Mouse (Mus musculus) heart, adult 2 months (tissue): ENCODE data around the gene Msl1. TPM values are rescaled to one million over a fixed set of nuclear protein-coding genes. Genes with fewer than 3 reads are reported as not detected.

Experiments
- DNase-seq, 2 experiments: peaks; one replicate each; pipeline ENCODE4 v3.0.0; 2021
- H3K27ac ChIP-seq: fragments of 200-600 bp; 2 replicates; pipeline ENCODE4 v1.8.1; 2022
- H3K27me3 ChIP-seq: fragments of 200-500 bp; 2 replicates; pipeline ENCODE4 v1.6.1; 2012; ENCODE audit warnings: mild to moderate bottlenecking, low read length, inconsistent platforms, mixed read lengths; ENCODE audit not compliant: control insufficient read depth, insufficient read depth
- H3K36me3 ChIP-seq: fragments of 200-500 bp; 2 replicates; pipeline ENCODE4 v1.6.1; 2012; ENCODE audit warnings: low read length, inconsistent platforms; ENCODE audit not compliant: control insufficient read depth, insufficient read depth
- H3K4me1 ChIP-seq: fragments of 200-500 bp; 2 replicates; pipeline ENCODE4 v1.6.1; 2011; ENCODE audit warnings: low read length; ENCODE audit not compliant: control insufficient read depth, insufficient read depth
- H3K4me3 ChIP-seq: fragments of 200-600 bp; 2 replicates; pipeline ENCODE4 v1.8.1; 2022
- H3K79me2 ChIP-seq: fragments of 200-500 bp; replicated peaks from 2 replicates; pipeline ENCODE4 v1.6.1; 2012; ENCODE audit warnings: mild to moderate bottlenecking, inconsistent platforms, low read length, moderate library complexity, mixed read lengths; ENCODE audit not compliant: control insufficient read depth, insufficient read depth
- H3K9ac ChIP-seq: fragments of 200-500 bp; 2 replicates; pipeline ENCODE4 v1.6.1; 2012; ENCODE audit warnings: low read depth, mild to moderate bottlenecking, control low read depth, inconsistent platforms, low read length, mixed read lengths
- CTCF ChIP-seq: fragments of 200-600 bp; IDR thresholded peaks from 2 replicates; pipeline ENCODE4 v1.8.1; 2022; ENCODE audit warnings: antibody characterized with exemption, mild to moderate bottlenecking, moderate library complexity
- EP300 ChIP-seq: fragments of 200-500 bp; IDR thresholded peaks from 2 replicates; pipeline ENCODE4 v1.6.1; 2011; ENCODE audit warnings: low read depth, low read length, control low read depth; ENCODE audit not compliant: insufficient read depth
- POLR2A ChIP-seq: fragments of 200-500 bp; IDR thresholded peaks from 2 replicates; pipeline ENCODE4 v1.6.1; 2011; ENCODE audit warnings: mild to moderate bottlenecking, low read depth, low read length, control low read depth; ENCODE audit not compliant: insufficient read depth
- WGBS: fragments of 180-500 bp; shearing (Covaris S2); methylation state at CpG from one replicate; pipeline ENCODE4 v1.1.7; 2018; 5-methylcytosine and 5-hydroxymethylcytosine counted together
- intact Hi-C: fragments of 180-260 bp; cut with DNase I; formaldehyde crosslinking; loops from one replicate; pipeline ENCODE4 v1.15.1; 2025
- polyA plus RNA-seq: library from polyadenylated mRNA; depleted of rRNA; stranded (reverse); fragments of >200 nt; gene quantifications from 2 replicates; pipeline ENCODE4 v1.2.3, GENCODE M21; 2012
- total RNA-seq, 2 experiments: library from RNA; stranded (reverse); gene quantifications; 2 replicates each; pipeline ENCODE4 v1.2.3; 2021

Msl1 gene
- total and polyA plus RNA-seq, 3 experiments, result 21.9 to 75.3 (median 68.9) TPM

GRCm38 (mm10) chr11:98748506-98749416, 46.6 kb upstream of the Msl1 start:
- Histone ChIP-seq H3K36me3 (peaks cover 5% of the 10 kb centered on the region; the same call in 1 of the 2 replicates), H3K4me1 (peaks cover 55% of the 10 kb centered on the region), H3K9ac (no peak overlapping the region), H3K79me2 (peaks cover 6% of the 10 kb centered on the region), H3K27ac (peak overlapping the region; percentile 77), H3K27me3 (no peaks in the 10 kb centered on the region), H3K4me3 (no peak overlapping the region; the same call in 1 of the 2 replicates)
- TF ChIP-seq CTCF (peak; percentile 42), POLR2A (no peak)
- intact Hi-C loops, result no loop called here
- peak; percentile 37 to 46 for DNase-seq
- WGBS, result 23% methylated on average over 15 of the region's 15 CpGs

GRCm38 (mm10) chr11:98749716-98750115, 45.6 kb upstream of the Msl1 start:
- Histone ChIP-seq H3K27me3 (no peaks in the 10 kb centered on the region), H3K4me1 (peaks cover 61% of the 10 kb centered on the region), H3K4me3 (peak overlapping the region; percentile 10; the same call in 1 of the 2 replicates), H3K27ac (peak overlapping the region; percentile 93), H3K9ac (no peak overlapping the region), H3K79me2 (peaks cover 5% of the 10 kb centered on the region), H3K36me3 (peaks cover 5% of the 10 kb centered on the region; the same call in 1 of the 2 replicates)
- 18% methylated on average over 5 of the region's 5 CpGs for WGBS
- intact Hi-C loops, result loop anchor here (2.0 kb wide), 1 partner anchor 19 kb away; no protein-coding TSS in a partner anchor
- TF ChIP-seq POLR2A, result no peak
- no peak for TF ChIP-seq EP300
- TF ChIP-seq CTCF, result no peak
- peak in 1 of 2 experiments; percentile 40 for DNase-seq

- Histone ChIP-seq H3K4me1 (peaks cover 61% of the 10 kb centered on the region), H3K4me3 (peak overlapping the region; percentile 11; the same call in 1 of the 2 replicates), H3K9ac (peak overlapping the region; percentile 60), H3K79me2 (peaks cover 4% of the 10 kb centered on the region), H3K27me3 (no peaks in the 10 kb centered on the region), H3K36me3 (peaks cover 8% of the 10 kb centered on the region), H3K27ac (peak overlapping the region; percentile 93)
- WGBS, result 10% methylated on average over 16 of the region's 17 CpGs
- DNase-seq, result peak; percentile 75 to 80
- TF ChIP-seq EP300 (peak; percentile 83; the same call in 1 of the 2 replicates), CTCF (no peak)
- intact Hi-C loops, result loop anchor here (2.0 kb wide), 1 partner anchor 18 kb away; no protein-coding TSS in a partner anchor
Measured at GRCm38 (mm10) chr11:98750351-98751201, 44.7 kb upstream of the Msl1 start.

GRCm38 (mm10) chr11:98751221-98751782, 44.0 kb upstream of the Msl1 start:
- peaks cover 4% of the 10 kb centered on the region for H3K36me3 ChIP-seq
- peaks cover 4% of the 10 kb centered on the region for H3K79me2 ChIP-seq
- peaks cover 57% of the 10 kb centered on the region for H3K4me1 ChIP-seq
- DNase-seq, result peak; percentile 55 to 57
- TF ChIP-seq POLR2A, result no peak
- TF ChIP-seq EP300, result 0 out of 2 replicates have a peak, but pooled peaks have one; percentile 19
- peak overlapping the region; percentile 11; the same call in 1 of the 2 replicates for H3K4me3 ChIP-seq
- intact Hi-C loops, result loop anchor here (2.0 kb wide), 1 partner anchor 17 kb away; no protein-coding TSS in a partner anchor
- H3K27ac ChIP-seq, result peak overlapping the region; percentile 93
- no peaks in the 10 kb centered on the region for H3K27me3 ChIP-seq
- peak overlapping the region; percentile 60; the same call in 1 of the 2 replicates for H3K9ac ChIP-seq
- 20% methylated on average over 6 of the region's 6 CpGs for WGBS

GRCm38 (mm10) chr11:98752562-98753140, 42.7 kb upstream of the Msl1 start:
- TF ChIP-seq CTCF (no peak), EP300 (no peak), POLR2A (no peak)
- 65% methylated on average over 10 of the region's 10 CpGs for WGBS
- H3K27me3 ChIP-seq, result no peaks in the 10 kb centered on the region
- peaks cover 4% of the 10 kb centered on the region for H3K79me2 ChIP-seq
- H3K36me3 ChIP-seq, result peaks cover 4% of the 10 kb centered on the region
- H3K4me3 ChIP-seq, result no peak overlapping the region
- intact Hi-C loops, result no loop called here
- H3K27ac ChIP-seq, result peak overlapping the region; percentile 93
- H3K9ac ChIP-seq, result no peak overlapping the region
- no peak for DNase-seq
- H3K4me1 ChIP-seq, result peaks cover 47% of the 10 kb centered on the region
